Mouse (Mus musculus): ENCODE measurements around the gene Ager. TPM values are rescaled to one million over a fixed set of nuclear protein-coding genes. Genes with fewer than 3 reads are reported as not detected.
A peak's percentile ranks its signal among the peaks of the same experiment; 100 is the strongest.

The Ager gene
- polyA plus RNA-seq, 1 experiment from 2014 or later, result 2.7 TPM

DNA sequence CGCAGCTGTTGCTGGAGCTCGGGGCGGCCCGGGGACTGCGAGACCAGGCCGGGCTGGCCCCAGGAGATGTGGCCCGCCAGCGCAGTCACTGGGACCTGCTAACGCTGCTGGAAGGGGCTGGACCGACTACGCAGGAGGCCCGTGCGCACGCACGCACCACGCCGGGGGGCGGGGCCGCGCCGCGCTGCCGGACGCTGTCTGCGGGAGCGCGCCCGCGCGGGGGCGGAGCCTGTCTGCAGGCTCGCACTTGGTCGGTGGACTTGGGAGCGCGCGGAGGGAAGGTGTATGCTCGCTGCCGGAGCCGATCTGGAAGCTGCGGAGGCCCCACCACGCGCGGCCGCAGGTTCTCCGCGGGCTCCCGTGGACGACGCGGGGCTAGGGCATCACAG is 10.2 kb upstream of the Ager start:
- no peaks in the 10 kb centered on the region for H3K9me3 ChIP-seq (replicated peaks; ENCODE audit: control insufficient read depth, low read length)
- H3K4me2 ChIP-seq (ENCODE audit: low read depth, low read length), result peak overlapping the region; percentile 100
- whole genome bisulfite sequencing, result 0% methylated on average over 50 of the region's 50 CpGs
- H3K4me1 ChIP-seq (ENCODE audit: control insufficient read depth, insufficient read depth, low read length), result peaks cover 41% of the 10 kb centered on the region
- peak overlapping the region; percentile 96 for H3K27ac ChIP-seq (ENCODE audit: low read length)
- peak overlapping the region; percentile 77 for H3K4me3 ChIP-seq (replicated peaks; ENCODE audit: low read length)
- H3K36me3 ChIP-seq (ENCODE audit: control insufficient read depth, insufficient read depth, low read length), result no peaks in the 10 kb centered on the region
- peak overlapping the region; percentile 97 for H3K9ac ChIP-seq (ENCODE audit: low read length)
- peak; percentile 87 for ATAC-seq (ENCODE audit: insufficient read depth, low FRiP score)
- H3K27me3 ChIP-seq (ENCODE audit: control insufficient read depth, insufficient read depth, low read length), result no peaks in the 10 kb centered on the region

GRCm38 (mm10) chr17:34587814-34588213 is 9.8 kb upstream of the Ager start:
- 3% methylated on average over 19 of the region's 19 CpGs for WGBS
- peak overlapping the region; percentile 77 for H3K4me3 ChIP-seq (replicated peaks; ENCODE audit: low read length)
- no peak for ATAC-seq (ENCODE audit: insufficient read depth, low FRiP score)
- no peaks in the 10 kb centered on the region for H3K36me3 ChIP-seq (ENCODE audit: control insufficient read depth, insufficient read depth, low read length)
- no peaks in the 10 kb centered on the region for H3K27me3 ChIP-seq (ENCODE audit: control insufficient read depth, insufficient read depth, low read length)
- peak overlapping the region; percentile 100 for H3K4me2 ChIP-seq (ENCODE audit: low read depth, low read length)
- H3K27ac ChIP-seq (ENCODE audit: low read length), result peak overlapping the region; percentile 96
- peaks cover 41% of the 10 kb centered on the region for H3K4me1 ChIP-seq (ENCODE audit: control insufficient read depth, insufficient read depth, low read length)
- peak overlapping the region; percentile 97 for H3K9ac ChIP-seq (ENCODE audit: low read length)
- no peaks in the 10 kb centered on the region for H3K9me3 ChIP-seq (replicated peaks; ENCODE audit: control insufficient read depth, low read length)

- no peak overlapping the region for H3K9ac ChIP-seq (ENCODE audit: low read length)
- peaks cover 47% of the 10 kb centered on the region for H3K4me1 ChIP-seq (ENCODE audit: control insufficient read depth, insufficient read depth, low read length)
These were observed 8.9 kb upstream of the Ager start for GRCm38 (mm10) chr17:34588767-34589166.

GRCm38 (mm10) chr17:34589206-34589605 is 8.5 kb upstream of the Ager start:
- Histone ChIP-seq H3K27me3 (ENCODE audit: control insufficient read depth, insufficient read depth, low read length) (no peaks in the 10 kb centered on the region), H3K4me2 (ENCODE audit: low read depth, low read length) (peak overlapping the region; percentile 80), H3K4me1 (ENCODE audit: control insufficient read depth, insufficient read depth, low read length) (peaks cover 50% of the 10 kb centered on the region), H3K4me3 (replicated peaks; ENCODE audit: low read length) (peak overlapping the region; percentile 25), H3K27ac (ENCODE audit: low read length) (peak overlapping the region; percentile 99), H3K9me3 (replicated peaks; ENCODE audit: control insufficient read depth, low read length) (no peaks in the 10 kb centered on the region), H3K36me3 (ENCODE audit: control insufficient read depth, insufficient read depth, low read length) (no peaks in the 10 kb centered on the region), H3K9ac (ENCODE audit: low read length) (peak overlapping the region; percentile 66)
- WGBS, result 38% methylated on average over 7 of the region's 7 CpGs
- no peak for ATAC-seq (ENCODE audit: insufficient read depth, low FRiP score)

More at GRCm38 (mm10) chr17:34588767-34589166, 8.9 kb upstream of the Ager start:
- no peaks in the 10 kb centered on the region for H3K27me3 ChIP-seq (ENCODE audit: control insufficient read depth, insufficient read depth, low read length)
- no peaks in the 10 kb centered on the region for H3K36me3 ChIP-seq (ENCODE audit: control insufficient read depth, insufficient read depth, low read length)
- no peak for ATAC-seq (ENCODE audit: insufficient read depth, low FRiP score)
- peak overlapping the region; percentile 100; the same call in 1 of the 2 replicates for H3K4me2 ChIP-seq (ENCODE audit: low read depth, low read length)
- H3K27ac ChIP-seq (ENCODE audit: low read length), result no peak overlapping the region
- H3K9me3 ChIP-seq (replicated peaks; ENCODE audit: control insufficient read depth, low read length), result no peaks in the 10 kb centered on the region
- no peak overlapping the region for H3K4me3 ChIP-seq (replicated peaks; ENCODE audit: low read length)
- 76% methylated on average over 3 of the region's 3 CpGs for WGBS

GRCm38 (mm10) chr17:34589681-34590101 is 8.0 kb upstream of the Ager start, which contains the start of gene Gpsm3:
TSS of gene Gpsm3 (plus strand) at chr17:34589806.
- Histone ChIP-seq H3K9me3 (replicated peaks; ENCODE audit: control insufficient read depth, low read length) (no peaks in the 10 kb centered on the region), H3K4me3 (replicated peaks; ENCODE audit: low read length) (peak within 1 kb of the TSS; percentile 25), H3K4me2 (ENCODE audit: low read depth, low read length) (peak within 1 kb of the TSS; percentile 100), H3K27ac (ENCODE audit: low read length) (peak within 1 kb of the TSS; percentile 99), H3K27me3 (ENCODE audit: control insufficient read depth, insufficient read depth, low read length) (no peaks in the 10 kb centered on the region), H3K36me3 (ENCODE audit: control insufficient read depth, insufficient read depth, low read length) (peaks cover 3% of the 10 kb centered on the region; the same call in 1 of the 2 replicates), H3K4me1 (ENCODE audit: control insufficient read depth, insufficient read depth, low read length) (peaks cover 55% of the 10 kb centered on the region), H3K9ac (ENCODE audit: low read length) (peak within 1 kb of the TSS; percentile 84)
- WGBS, result 12% methylated on average over 7 of the region's 7 CpGs
- ATAC-seq (ENCODE audit: insufficient read depth, low FRiP score), result no peak

- H3K9ac ChIP-seq (ENCODE audit: low read length), result peak overlapping the region; percentile 84
- H3K36me3 ChIP-seq (ENCODE audit: control insufficient read depth, insufficient read depth, low read length), result peaks cover 6% of the 10 kb centered on the region; the same call in 1 of the 2 replicates
- peak overlapping the region; percentile 80 for H3K4me2 ChIP-seq (ENCODE audit: low read depth, low read length)
- H3K9me3 ChIP-seq (replicated peaks; ENCODE audit: control insufficient read depth, low read length), result no peaks in the 10 kb centered on the region
- peaks cover 59% of the 10 kb centered on the region for H3K4me1 ChIP-seq (ENCODE audit: control insufficient read depth, insufficient read depth, low read length)
- H3K27ac ChIP-seq (ENCODE audit: low read length), result peak overlapping the region; percentile 99
- H3K4me3 ChIP-seq (replicated peaks; ENCODE audit: low read length), result peak overlapping the region; percentile 25
- no peaks in the 10 kb centered on the region for H3K27me3 ChIP-seq (ENCODE audit: control insufficient read depth, insufficient read depth, low read length)
- WGBS, result 68% methylated on average over 15 of the region's 15 CpGs
- ATAC-seq (ENCODE audit: insufficient read depth, low FRiP score), result no peak
These were observed 7.3 kb upstream of the Ager start for GRCm38 (mm10) chr17:34590154-34590987.

- peaks cover 14% of the 10 kb centered on the region; the same call in 1 of the 2 replicates for H3K36me3 ChIP-seq (ENCODE audit: control insufficient read depth, insufficient read depth, low read length)
- peak within 1 kb of the TSS; percentile 99 for H3K27ac ChIP-seq (ENCODE audit: low read length)
- peak within 1 kb of the TSS; percentile 99 for H3K9ac ChIP-seq (ENCODE audit: low read length)
- ATAC-seq (ENCODE audit: insufficient read depth, low FRiP score), result peak; percentile 7; the same call in 1 of the 2 replicates
- H3K9me3 ChIP-seq (replicated peaks; ENCODE audit: control insufficient read depth, low read length), result no peaks in the 10 kb centered on the region
- H3K4me3 ChIP-seq (replicated peaks; ENCODE audit: low read length), result peak within 1 kb of the TSS; percentile 91
- no peaks in the 10 kb centered on the region for H3K27me3 ChIP-seq (ENCODE audit: control insufficient read depth, insufficient read depth, low read length)
- WGBS, result 4% methylated on average over 21 of the region's 21 CpGs
- peak within 1 kb of the TSS; percentile 80 for H3K4me2 ChIP-seq (ENCODE audit: low read depth, low read length)
- peaks cover 65% of the 10 kb centered on the region for H3K4me1 ChIP-seq (ENCODE audit: control insufficient read depth, insufficient read depth, low read length)
These were observed 6.4 kb upstream of the Ager start, which contains the start of gene Pbx2 for GRCm38 (mm10) chr17:34591029-34591993. TSS of gene Pbx2 (plus strand) at chr17:34591266.

DNA sequence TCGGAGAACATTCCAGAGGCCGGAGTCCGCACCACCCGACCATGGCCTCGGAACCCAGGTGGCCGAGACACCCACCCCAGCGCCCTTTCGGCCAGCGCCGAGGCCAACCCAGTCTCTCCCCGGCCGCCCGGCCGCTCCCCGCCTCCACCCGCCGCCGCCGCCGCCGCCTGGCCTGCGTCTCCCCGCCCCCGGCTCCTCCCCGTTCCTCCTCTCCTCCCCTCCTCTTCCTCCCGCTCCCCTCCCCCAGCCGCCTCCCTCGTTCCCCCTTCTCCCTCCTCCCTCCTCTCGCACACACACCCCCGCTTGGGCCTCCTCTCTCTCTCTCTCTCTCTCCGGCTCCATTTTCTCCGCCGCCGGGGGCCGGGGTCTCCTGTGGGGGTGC is 5.7 kb upstream of the Ager start:
- peak overlapping the region; percentile 99 for H3K9ac ChIP-seq (ENCODE audit: low read length)

More for the DNA sequence above, 5.7 kb upstream of the Ager start:
- H3K4me2 ChIP-seq (ENCODE audit: low read depth, low read length), result peak overlapping the region; percentile 80
- peak; percentile 65 for ATAC-seq (ENCODE audit: insufficient read depth, low FRiP score)
- peak overlapping the region; percentile 99 for H3K27ac ChIP-seq (ENCODE audit: low read length)
- 1% methylated on average over 27 of the region's 35 CpGs for WGBS
- no peaks in the 10 kb centered on the region for H3K9me3 ChIP-seq (replicated peaks; ENCODE audit: control insufficient read depth, low read length)
- no peaks in the 10 kb centered on the region for H3K27me3 ChIP-seq (ENCODE audit: control insufficient read depth, insufficient read depth, low read length)
- peak overlapping the region; percentile 91 for H3K4me3 ChIP-seq (replicated peaks; ENCODE audit: low read length)
- H3K36me3 ChIP-seq (ENCODE audit: control insufficient read depth, insufficient read depth, low read length), result peaks cover 14% of the 10 kb centered on the region; the same call in 1 of the 2 replicates
- H3K4me1 ChIP-seq (ENCODE audit: control insufficient read depth, insufficient read depth, low read length), result peaks cover 61% of the 10 kb centered on the region

All from stomach, embryonic 16.5 days (tissue).